ENCODE assay signal across 13 mouse cellular contexts in genomic region chr4:125275259-125275658, GRCm38 (mm10).
DNase-seq lines count a peak whose midpoint lies in the region; ATAC-seq lines count a peak whose summit lies in the region.
"Had no signal": no experiment of that assay in that cellular context is flagged by ENCODE, and none has a peak within 500 bp of the region (broad histone marks: within the 10 kb centered on the region; RNA-seq: fewer than 3 reads in every experiment).

No protein-coding gene starts in this region.

- no peak overlapping the region for H3K27ac ChIP-seq in neural tube, embryonic 11.5 days (ENCODE audit: low read depth, low read length)
- H3K27ac ChIP-seq in forebrain, embryonic 10.5 days, result no peak overlapping the region
- H3K27ac ChIP-seq in midbrain, embryonic 11.5 days (ENCODE audit: low read depth, low read length), result no peak overlapping the region
- H3K27ac ChIP-seq in intestine, embryonic 16.5 days (ENCODE audit: low read length), result no peak overlapping the region
- H3K27ac ChIP-seq: heart, embryonic 10.5 days; limb, embryonic 13.5 days had no signal

- WGBS in neural tube, embryonic 11.5 days, result 2% methylated on average over 13 of the region's 13 CpGs
- WGBS in forebrain, embryonic 10.5 days, result 1% methylated on average over 13 of the region's 13 CpGs
- 1% methylated on average over 13 of the region's 13 CpGs for WGBS in midbrain, embryonic 11.5 days
- 2% methylated on average over 13 of the region's 13 CpGs for WGBS in intestine, embryonic 16.5 days

- H3K36me3 ChIP-seq in neural tube, embryonic 11.5 days (ENCODE audit: control insufficient read depth, insufficient read depth, low read length), result no peaks in the 10 kb centered on the region
- no peaks in the 10 kb centered on the region for H3K36me3 ChIP-seq in forebrain, embryonic 10.5 days (replicated peaks)
- no peaks in the 10 kb centered on the region for H3K36me3 ChIP-seq in midbrain, embryonic 11.5 days (ENCODE audit: control insufficient read depth, insufficient read depth, low read length)
- no peaks in the 10 kb centered on the region for H3K36me3 ChIP-seq in intestine, embryonic 16.5 days (ENCODE audit: control insufficient read depth, insufficient read depth, low read length)
- H3K36me3 ChIP-seq: heart, embryonic 10.5 days; limb, embryonic 13.5 days had no signal

- peak; percentile 21 for DNase-seq in neural tube, embryonic 11.5 days (ENCODE audit: low spot score)
- DNase-seq in neural tube, embryonic 10.5 days (ENCODE audit: extremely low spot score, low spot score), result no peak
- no peak for DNase-seq in forebrain, embryonic 10.5 days (ENCODE audit: extremely low spot score, low spot score)
- peak; percentile 82 for DNase-seq in midbrain, embryonic 11.5 days (ENCODE audit: low spot score, missing footprints)
- DNase-seq in right cerebral cortex, postnatal 25 days, result peak; percentile 45
- DNase-seq in layer of hippocampus, postnatal 10 days (ENCODE audit: low spot score in 2 of 2), result no peak
- DNase-seq: adrenal gland, postnatal 10 days; cerebellum, postnatal 10 days; thymus, postnatal 36 days had no signal

- no peak overlapping the region for H3K4me2 ChIP-seq in neural tube, embryonic 11.5 days (ENCODE audit: low read depth)
- peak overlapping the region; percentile 6; the same call in 1 of the 2 replicates for H3K4me2 ChIP-seq in midbrain, embryonic 11.5 days
- H3K4me2 ChIP-seq in intestine, embryonic 16.5 days (ENCODE audit: low read depth, low read length), result no peak overlapping the region
- H3K4me2 ChIP-seq: limb, embryonic 13.5 days had no signal

- no peaks in the 10 kb centered on the region for H3K9me3 ChIP-seq in neural tube, embryonic 11.5 days (ENCODE audit: control insufficient read depth, low read length)
- H3K9me3 ChIP-seq in forebrain, embryonic 10.5 days, result no peaks in the 10 kb centered on the region
- H3K9me3 ChIP-seq in midbrain, embryonic 11.5 days (ENCODE audit: control insufficient read depth, low read length), result no peaks in the 10 kb centered on the region
- no peaks in the 10 kb centered on the region for H3K9me3 ChIP-seq in intestine, embryonic 16.5 days (ENCODE audit: control insufficient read depth, low read length)
- H3K9me3 ChIP-seq: heart, embryonic 10.5 days; limb, embryonic 13.5 days had no signal

- peaks cover 7% of the 10 kb centered on the region; the same call in 1 of the 2 replicates for H3K27me3 ChIP-seq in neural tube, embryonic 11.5 days (ENCODE audit: control insufficient read depth, insufficient read depth, low read length)
- peaks cover 68% of the 10 kb centered on the region for H3K27me3 ChIP-seq in forebrain, embryonic 10.5 days (ENCODE audit: poor library complexity, severe bottlenecking)
- peaks cover 5% of the 10 kb centered on the region for H3K27me3 ChIP-seq in midbrain, embryonic 11.5 days (ENCODE audit: control insufficient read depth, insufficient read depth, low read length)
- peaks cover 34% of the 10 kb centered on the region for H3K27me3 ChIP-seq in intestine, embryonic 16.5 days (replicated peaks; ENCODE audit: control insufficient read depth, insufficient read depth, low read length)

- ATAC-seq in neural tube, embryonic 11.5 days (ENCODE audit: insufficient read depth, low FRiP score, low TSS enrichment), result no peak
- no peak for ATAC-seq in midbrain, embryonic 11.5 days (ENCODE audit: low FRiP score)
- no peak for ATAC-seq in intestine, embryonic 16.5 days
- ATAC-seq: lung, postnatal 0 days had no signal

- peaks cover 5% of the 10 kb centered on the region; the same call in 1 of the 2 replicates for H3K4me1 ChIP-seq in neural tube, embryonic 11.5 days (ENCODE audit: control insufficient read depth, insufficient read depth, low read length)
- peaks cover 19% of the 10 kb centered on the region for H3K4me1 ChIP-seq in forebrain, embryonic 10.5 days
- no peaks in the 10 kb centered on the region for H3K4me1 ChIP-seq in midbrain, embryonic 11.5 days (ENCODE audit: control insufficient read depth, insufficient read depth, low read length)
- H3K4me1 ChIP-seq in intestine, embryonic 16.5 days (ENCODE audit: control insufficient read depth, insufficient read depth, low read length), result no peaks in the 10 kb centered on the region
- H3K4me1 ChIP-seq: heart, embryonic 10.5 days; limb, embryonic 13.5 days had no signal

- H3K4me3 ChIP-seq in neural tube, embryonic 11.5 days (ENCODE audit: low read depth, low read length), result no peak overlapping the region
- peak overlapping the region; percentile 22; the same call in 1 of the 2 replicates for H3K4me3 ChIP-seq in forebrain, embryonic 10.5 days
- no peak overlapping the region for H3K4me3 ChIP-seq in midbrain, embryonic 11.5 days (ENCODE audit: low read depth, low read length)
- no peak overlapping the region for H3K4me3 ChIP-seq in intestine, embryonic 16.5 days (ENCODE audit: low read length)
- H3K4me3 ChIP-seq: heart, embryonic 10.5 days; limb, embryonic 13.5 days had no signal

- H3K9ac ChIP-seq in neural tube, embryonic 11.5 days (ENCODE audit: low read length), result no peak overlapping the region
- H3K9ac ChIP-seq in midbrain, embryonic 11.5 days (ENCODE audit: low read length), result no peak overlapping the region
- no peak overlapping the region for H3K9ac ChIP-seq in intestine, embryonic 16.5 days (ENCODE audit: low read depth, low read length)
- H3K9ac ChIP-seq: limb, embryonic 13.5 days had no signal

Comparison
In these comparisons a context has a peak if more than half of its experiments do, and no peak if none do; other contexts are left out.
1. DNase-seq: peak in neural tube, embryonic 11.5 days (single experiment), midbrain, embryonic 11.5 days (single experiment) and right cerebral cortex, postnatal 25 days (single experiment); none in neural tube, embryonic 10.5 days (single experiment), forebrain, embryonic 10.5 days (single experiment) and layer of hippocampus, postnatal 10 days (0 of 2).